Mouse (Mus musculus): Measurements from ENCODE around the gene Xlr4b. TPM values are rescaled to one million over a fixed set of nuclear protein-coding genes. Genes with fewer than 3 reads are reported as not detected.
"Not testable (repeated sequence)": the region's sequence is repeated elsewhere in the genome, so short reads cannot be mapped to it uniquely, and the experiment has no call there.

The Xlr4b gene
- 0.38 TPM in 1 of 2 replicates, not detected in the other for polyA plus RNA-seq (2012; rRNA removed)

DNA sequence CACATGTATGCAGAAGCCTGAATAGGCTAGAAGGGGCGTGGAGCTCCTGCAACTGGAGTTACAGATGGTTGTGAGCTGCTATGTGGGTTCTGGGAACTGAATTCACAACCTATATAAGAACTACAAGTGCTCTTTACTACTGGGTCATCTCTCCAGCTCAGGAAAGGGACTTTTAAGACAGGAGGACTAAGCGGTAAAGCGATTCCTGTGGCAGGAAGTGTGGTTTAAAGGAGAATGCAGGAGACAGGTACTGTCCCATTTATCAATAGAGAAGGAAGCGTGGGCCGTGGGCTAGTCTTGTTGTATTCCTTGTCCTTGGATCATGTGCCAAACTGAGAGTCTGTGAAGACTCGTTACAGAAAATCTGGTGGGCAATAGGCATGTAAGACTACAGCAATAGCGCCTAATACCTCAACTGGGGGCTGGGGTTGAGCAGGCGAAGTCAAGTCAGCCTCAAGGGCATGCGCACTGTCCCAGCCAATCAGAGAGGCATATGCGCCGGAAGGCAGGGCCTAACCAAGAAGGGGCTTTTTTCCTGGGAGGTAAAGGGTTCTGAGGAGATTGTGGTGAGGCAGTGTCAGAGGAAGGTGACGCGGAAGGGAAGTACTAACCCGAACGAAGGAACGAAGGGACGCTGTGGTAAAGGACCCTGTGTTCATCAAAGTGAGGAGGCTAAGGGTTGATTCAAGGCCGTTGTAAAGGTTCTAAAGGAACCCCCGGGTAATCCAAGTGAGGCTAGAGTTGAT lies at the start of gene Xlr4b:
Xlr4b (plus strand) TSS at position 515 of the 746 bp plus-strand sequence.
- H3K27ac ChIP-seq (ENCODE audit: insufficient read depth, low read depth, low read length); H3K4me1 ChIP-seq (ENCODE audit: control insufficient read depth, insufficient read depth, low read length); DNase-seq; H3K36me3 ChIP-seq (ENCODE audit: control insufficient read depth, insufficient read depth, low read length); H3K4me3 ChIP-seq (ENCODE audit: insufficient read depth, low read depth, low read length); H3K27me3 ChIP-seq (replicated peaks; ENCODE audit: control insufficient read depth, insufficient read depth, low read length): not testable (repeated sequence)
- WGBS, result 78% methylated on average over 19 of the region's 19 CpGs

DNA sequence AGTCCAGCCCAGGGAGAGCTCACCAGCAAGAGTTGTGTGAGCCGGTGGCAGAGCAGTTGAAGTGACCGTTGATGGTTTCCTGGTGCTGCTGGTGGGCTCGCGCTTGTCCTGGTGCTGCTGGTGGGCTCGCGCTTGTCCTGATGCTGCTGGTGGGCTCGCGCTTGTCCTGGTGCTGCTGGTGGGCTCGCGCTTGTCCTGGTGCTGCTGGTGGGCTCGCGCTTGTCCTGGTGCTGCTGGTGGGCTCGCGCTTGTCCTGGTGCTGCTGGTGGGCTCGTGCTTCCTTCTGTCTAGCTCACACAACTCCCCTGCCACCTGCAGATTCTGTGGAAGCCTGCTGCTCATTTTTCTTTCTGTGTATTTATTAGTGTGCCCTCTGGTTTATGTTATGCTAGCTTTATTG lies 37.2 kb upstream of the Xlr4b start, which contains the start of gene Spin2d:
Spin2d (minus strand) TSS at position 101 of the 400 bp plus-strand sequence.
- 60% methylated on average over 1 of the region's 15 CpGs for WGBS
- not testable (repeated sequence) for H3K4me1 ChIP-seq (ENCODE audit: control insufficient read depth, insufficient read depth, low read length); H3K27me3 ChIP-seq (replicated peaks; ENCODE audit: control insufficient read depth, insufficient read depth, low read length); DNase-seq; H3K27ac ChIP-seq (ENCODE audit: insufficient read depth, low read depth, low read length); H3K36me3 ChIP-seq (ENCODE audit: control insufficient read depth, insufficient read depth, low read length); H3K4me3 ChIP-seq (ENCODE audit: insufficient read depth, low read depth, low read length)

DNA sequence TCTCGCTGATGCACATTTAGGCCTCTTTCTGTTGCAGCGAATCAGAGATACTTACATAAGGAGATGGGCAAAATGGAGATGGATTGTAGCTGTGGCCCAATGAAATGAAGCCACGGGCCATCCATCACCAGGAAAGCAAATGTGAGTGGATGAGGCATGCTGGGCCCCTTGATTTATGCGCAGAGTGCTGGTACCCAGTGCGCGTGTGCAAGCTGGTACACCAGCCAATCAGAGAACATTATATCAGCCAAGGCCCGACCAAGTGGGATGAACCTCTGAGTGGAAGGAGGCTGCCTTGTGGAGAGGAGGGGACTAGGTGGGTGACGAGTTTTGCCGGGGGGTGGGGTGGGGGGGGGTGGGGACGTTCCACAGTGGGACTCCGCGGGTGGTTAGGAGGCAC lies 22.2 kb upstream of the Xlr4b start, which contains the start of gene Xlr3b:
Xlr3b (plus strand) TSS at position 274 of the 400 bp plus-strand sequence.
- H3K27me3 ChIP-seq (replicated peaks; ENCODE audit: control insufficient read depth, insufficient read depth, low read length); H3K36me3 ChIP-seq (ENCODE audit: control insufficient read depth, insufficient read depth, low read length); H3K27ac ChIP-seq (ENCODE audit: insufficient read depth, low read depth, low read length); H3K4me3 ChIP-seq (ENCODE audit: insufficient read depth, low read depth, low read length); H3K4me1 ChIP-seq (ENCODE audit: control insufficient read depth, insufficient read depth, low read length): not testable (repeated sequence)
- 89% methylated on average over 12 of the region's 12 CpGs for WGBS
- DNase-seq, result peak; percentile 67

DNA sequence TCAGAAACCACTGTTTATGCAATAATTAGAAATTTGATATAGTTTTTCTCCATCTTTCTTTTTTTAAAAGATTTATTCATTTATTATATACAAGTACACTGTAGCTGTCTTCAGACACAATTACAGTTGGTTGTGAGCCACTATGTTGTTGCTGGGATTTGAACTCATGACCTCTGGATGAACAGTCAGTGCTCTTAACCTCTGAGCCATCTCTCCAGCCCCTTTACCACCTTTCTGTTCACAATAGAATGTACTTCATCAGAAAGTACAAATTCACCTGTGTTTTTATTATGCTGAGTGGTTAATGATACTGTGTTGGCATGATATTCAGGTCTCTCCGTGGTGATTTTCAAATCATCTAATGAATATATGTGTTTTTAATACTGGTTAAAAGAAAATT lies 11.2 kb downstream of the Xlr4b start:
- WGBS, result 42% methylated on average over 1 of the region's 1 CpGs
- DNase-seq, result no peak
- H3K36me3 ChIP-seq (ENCODE audit: control insufficient read depth, insufficient read depth, low read length), result no peaks in the 10 kb centered on the region
- no peak overlapping the region for H3K4me3 ChIP-seq (ENCODE audit: insufficient read depth, low read depth, low read length)
- H3K27me3 ChIP-seq (replicated peaks; ENCODE audit: control insufficient read depth, insufficient read depth, low read length), result no peaks in the 10 kb centered on the region
- no peaks in the 10 kb centered on the region for H3K4me1 ChIP-seq (ENCODE audit: control insufficient read depth, insufficient read depth, low read length)
- H3K27ac ChIP-seq (ENCODE audit: insufficient read depth, low read depth, low read length), result no peak overlapping the region
- TF ChIP-seq POLR2A (IDR thresholded peaks at IDR 0.05; ENCODE audit: low read depth, low read length) (no peak), CTCF (conservative IDR thresholded peaks at IDR 0.05; ENCODE audit: insufficient read depth, insufficient read length, low read depth, low read length) (no peak)

DNA sequence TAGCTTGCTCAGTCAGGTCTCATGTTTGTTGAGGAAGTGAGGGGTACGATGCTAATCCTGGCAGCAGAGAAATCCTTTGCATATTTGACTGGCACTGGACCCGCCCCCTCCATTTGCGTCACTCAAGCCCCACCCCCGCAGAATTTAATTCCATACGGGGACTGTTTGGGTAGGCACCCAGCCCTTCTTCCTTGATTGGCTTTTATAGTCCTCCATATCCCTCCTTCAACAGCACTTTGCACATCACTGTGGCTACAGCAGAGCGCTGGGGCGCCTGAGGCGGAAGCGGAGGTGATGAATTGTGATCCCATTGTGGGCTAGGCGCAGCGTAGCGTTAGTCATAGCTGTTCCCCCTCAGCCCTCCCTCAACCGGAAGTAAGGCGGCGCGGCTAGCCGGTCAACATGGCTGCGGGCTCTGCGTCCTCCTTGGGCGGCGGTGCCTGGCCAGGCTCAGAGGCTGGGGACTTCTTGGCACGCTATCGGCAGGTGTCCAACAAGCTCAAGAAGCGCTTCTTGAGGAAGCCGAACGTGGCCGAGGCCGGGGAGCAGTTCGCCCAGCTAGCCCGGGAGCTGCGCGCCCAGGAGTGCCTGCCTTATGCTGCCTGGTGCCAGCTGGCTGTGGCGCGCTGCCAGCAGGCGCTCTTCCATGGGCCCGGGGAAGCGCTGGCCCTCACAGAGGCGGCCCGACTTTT lies 13.9 kb downstream of the Xlr4b start, which contains the start of gene F8a:
F8a (plus strand) TSS at position 378 of the 692 bp plus-strand sequence.
- 1% methylated on average over 39 of the region's 39 CpGs for WGBS
- TF ChIP-seq CTCF (conservative IDR thresholded peaks at IDR 0.05; ENCODE audit: insufficient read depth, insufficient read length, low read depth, low read length) (no peak), POLR2A (IDR thresholded peaks at IDR 0.05; ENCODE audit: low read depth, low read length) (peak; percentile 74)
- Histone ChIP-seq H3K27me3 (replicated peaks; ENCODE audit: control insufficient read depth, insufficient read depth, low read length) (no peaks in the 10 kb centered on the region), H3K4me1 (ENCODE audit: control insufficient read depth, insufficient read depth, low read length) (no peaks in the 10 kb centered on the region), H3K27ac (ENCODE audit: insufficient read depth, low read depth, low read length) (peak within 1 kb of the TSS; percentile 97), H3K36me3 (ENCODE audit: control insufficient read depth, insufficient read depth, low read length) (no peaks in the 10 kb centered on the region), H3K4me3 (ENCODE audit: insufficient read depth, low read depth, low read length) (peak within 1 kb of the TSS; percentile 76)
- DNase-seq, result peak; percentile 89

DNA sequence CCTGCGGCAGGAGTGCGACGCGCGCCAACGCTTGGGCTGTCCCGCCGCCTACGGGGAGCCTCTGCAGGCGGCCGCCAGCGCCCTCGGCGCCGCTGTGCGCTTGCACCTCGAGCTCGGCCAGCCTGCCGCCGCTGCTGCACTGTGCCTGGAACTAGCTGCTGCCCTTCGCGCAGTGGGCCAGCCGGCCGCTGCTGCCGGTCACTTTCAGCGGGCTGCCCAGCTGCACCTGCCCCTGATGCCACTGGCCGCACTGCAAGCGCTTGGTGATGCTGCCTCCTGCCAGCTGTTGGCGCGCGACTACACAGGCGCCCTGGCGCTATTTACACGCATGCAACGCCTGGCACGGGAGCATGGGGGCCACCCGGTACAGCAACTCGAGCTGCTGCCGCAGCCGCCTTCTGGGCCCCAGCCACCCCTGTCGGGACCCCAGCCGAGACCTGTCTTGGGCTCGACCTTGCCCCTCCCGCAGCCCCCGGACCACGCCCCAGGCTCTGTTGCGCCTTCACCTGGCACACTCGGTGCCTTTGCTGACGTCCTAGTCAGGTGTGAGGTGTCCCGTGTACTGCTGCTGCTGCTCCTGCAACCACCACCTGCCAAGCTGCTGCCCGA lies 14.6 kb downstream of the Xlr4b start:
- Histone ChIP-seq H3K36me3 (ENCODE audit: control insufficient read depth, insufficient read depth, low read length) (no peaks in the 10 kb centered on the region), H3K4me3 (ENCODE audit: insufficient read depth, low read depth, low read length) (peak overlapping the region; percentile 76), H3K27me3 (replicated peaks; ENCODE audit: control insufficient read depth, insufficient read depth, low read length) (no peaks in the 10 kb centered on the region), H3K4me1 (ENCODE audit: control insufficient read depth, insufficient read depth, low read length) (no peaks in the 10 kb centered on the region), H3K27ac (ENCODE audit: insufficient read depth, low read depth, low read length) (peak overlapping the region; percentile 97)
- TF ChIP-seq POLR2A (IDR thresholded peaks at IDR 0.05; ENCODE audit: low read depth, low read length) (no peak), CTCF (conservative IDR thresholded peaks at IDR 0.05; ENCODE audit: insufficient read depth, insufficient read length, low read depth, low read length) (no peak)
- DNase-seq, result peak; percentile 66
- under 1% methylated on average over 49 of the region's 51 CpGs for WGBS

DNA sequence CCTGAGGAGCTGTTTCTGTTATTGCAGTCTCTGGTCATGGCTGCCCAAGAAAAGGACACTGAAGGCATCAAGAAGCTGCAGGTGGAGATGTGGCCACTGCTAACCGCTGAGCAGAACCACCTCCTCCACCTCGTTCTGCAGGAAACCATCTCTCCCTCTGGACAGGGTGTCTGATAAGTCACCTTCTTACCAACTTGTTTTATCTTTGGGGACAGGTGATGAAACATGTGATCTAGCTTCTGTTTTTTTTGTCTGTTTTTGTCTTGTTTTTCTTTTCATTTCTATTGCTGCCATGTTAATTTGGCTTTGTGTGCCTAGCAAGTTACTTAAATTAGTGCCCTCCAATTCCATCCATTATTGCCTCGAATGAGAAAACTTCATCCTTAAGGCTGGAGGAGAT lies 15.2 kb downstream of the Xlr4b start:
- no peaks in the 10 kb centered on the region for H3K36me3 ChIP-seq (ENCODE audit: control insufficient read depth, insufficient read depth, low read length)
- TF ChIP-seq CTCF (conservative IDR thresholded peaks at IDR 0.05; ENCODE audit: insufficient read depth, insufficient read length, low read depth, low read length) (no peak), POLR2A (IDR thresholded peaks at IDR 0.05; ENCODE audit: low read depth, low read length) (no peak)
- DNase-seq, result no peak
- peak overlapping the region; percentile 76 for H3K4me3 ChIP-seq (ENCODE audit: insufficient read depth, low read depth, low read length)
- H3K27ac ChIP-seq (ENCODE audit: insufficient read depth, low read depth, low read length), result no peak overlapping the region
- WGBS, result 28% methylated on average over 3 of the region's 3 CpGs
- no peaks in the 10 kb centered on the region for H3K4me1 ChIP-seq (ENCODE audit: control insufficient read depth, insufficient read depth, low read length)
- no peaks in the 10 kb centered on the region for H3K27me3 ChIP-seq (replicated peaks; ENCODE audit: control insufficient read depth, insufficient read depth, low read length)

DNA sequence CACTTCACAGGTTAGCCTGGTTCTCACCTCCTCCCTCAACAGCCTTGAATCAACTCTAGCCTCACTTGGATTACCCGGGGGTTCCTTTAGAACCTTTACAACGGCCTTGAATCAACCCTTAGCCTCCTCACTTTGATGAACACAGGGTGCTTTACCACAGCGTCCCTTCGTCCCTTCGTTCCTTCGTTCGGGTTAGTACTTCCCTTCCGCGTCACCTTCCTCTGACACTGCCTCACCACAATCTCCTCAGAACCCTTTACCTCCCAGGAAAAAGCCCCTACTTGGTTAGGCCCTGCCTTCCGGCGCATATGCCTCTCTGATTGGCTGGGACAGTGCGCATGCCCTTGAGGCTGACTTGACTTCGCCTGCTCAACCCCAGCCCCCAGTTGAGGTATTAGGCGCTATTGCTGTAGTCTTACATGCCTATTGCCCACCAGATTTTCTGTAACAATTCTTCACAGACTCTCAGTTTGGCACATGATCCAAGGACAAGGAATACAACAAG lies 28.7 kb downstream of the Xlr4b start, which contains the start of gene Xlr4c:
Xlr4c (minus strand) TSS at position 310 of the 505 bp plus-strand sequence.
- H3K4me1 ChIP-seq (ENCODE audit: control insufficient read depth, insufficient read depth, low read length); H3K36me3 ChIP-seq (ENCODE audit: control insufficient read depth, insufficient read depth, low read length); H3K27me3 ChIP-seq (replicated peaks; ENCODE audit: control insufficient read depth, insufficient read depth, low read length); H3K27ac ChIP-seq (ENCODE audit: insufficient read depth, low read depth, low read length); H3K4me3 ChIP-seq (ENCODE audit: insufficient read depth, low read depth, low read length); DNase-seq: not testable (repeated sequence)
- 82% methylated on average over 14 of the region's 14 CpGs for WGBS

DNA sequence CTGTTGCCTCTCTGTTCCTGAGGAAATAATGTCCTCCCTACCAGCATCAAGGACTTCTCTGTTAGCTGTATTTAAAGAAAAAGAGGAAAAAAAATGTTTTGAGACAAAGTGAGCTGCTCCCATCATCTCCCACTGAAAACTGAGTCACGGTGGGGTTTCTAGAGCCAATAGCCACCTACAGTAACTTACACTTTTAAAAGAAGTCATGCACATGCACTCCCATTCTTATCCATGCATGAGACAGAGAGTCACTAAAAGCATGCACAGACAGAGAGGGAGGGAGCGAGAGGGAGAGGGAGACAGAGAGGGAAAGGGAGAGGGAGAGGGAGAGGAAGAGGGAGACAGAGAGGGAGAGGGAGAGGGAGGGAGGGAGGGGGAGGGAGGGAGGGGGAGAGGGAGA lies 48.3 kb downstream of the Xlr4b start:
- not testable (repeated sequence) for H3K4me1 ChIP-seq (ENCODE audit: control insufficient read depth, insufficient read depth, low read length); H3K36me3 ChIP-seq (ENCODE audit: control insufficient read depth, insufficient read depth, low read length); H3K27ac ChIP-seq (ENCODE audit: insufficient read depth, low read depth, low read length); H3K4me3 ChIP-seq (ENCODE audit: insufficient read depth, low read depth, low read length); DNase-seq; H3K27me3 ChIP-seq (replicated peaks; ENCODE audit: control insufficient read depth, insufficient read depth, low read length)
- WGBS, result 69% methylated on average over 1 of the region's 2 CpGs

DNA sequence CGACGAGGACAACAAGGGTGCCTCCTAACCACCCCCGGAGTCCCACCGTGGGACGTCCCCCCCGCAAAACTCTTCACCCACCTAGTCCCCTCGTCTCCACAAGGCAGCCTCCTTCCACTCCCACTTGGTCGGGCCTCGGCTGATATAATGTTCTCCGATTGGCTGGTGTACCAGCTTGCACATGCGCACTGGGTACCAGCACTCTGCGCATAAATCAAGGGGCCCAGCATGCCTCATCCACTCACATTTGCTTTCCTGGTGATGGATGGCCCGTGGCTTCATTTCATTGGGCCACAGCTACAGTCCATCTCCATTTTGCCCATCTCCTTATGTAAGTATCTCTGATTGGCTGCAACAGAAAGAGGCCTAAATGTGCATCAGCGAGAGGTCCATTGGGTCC lies 51.1 kb downstream of the Xlr4b start, which contains the start of gene Xlr3c:
Xlr3c (minus strand) TSS at position 121 of the 400 bp plus-strand sequence.
- not testable (repeated sequence) for DNase-seq; H3K4me1 ChIP-seq (ENCODE audit: control insufficient read depth, insufficient read depth, low read length); H3K27me3 ChIP-seq (replicated peaks; ENCODE audit: control insufficient read depth, insufficient read depth, low read length); H3K4me3 ChIP-seq (ENCODE audit: insufficient read depth, low read depth, low read length); H3K27ac ChIP-seq (ENCODE audit: insufficient read depth, low read depth, low read length); H3K36me3 ChIP-seq (ENCODE audit: control insufficient read depth, insufficient read depth, low read length)
- 91% methylated on average over 14 of the region's 14 CpGs for WGBS
